Mouse (Mus musculus): Measurements from ENCODE around the gene Ang2.

Gene Ang2

DNA sequence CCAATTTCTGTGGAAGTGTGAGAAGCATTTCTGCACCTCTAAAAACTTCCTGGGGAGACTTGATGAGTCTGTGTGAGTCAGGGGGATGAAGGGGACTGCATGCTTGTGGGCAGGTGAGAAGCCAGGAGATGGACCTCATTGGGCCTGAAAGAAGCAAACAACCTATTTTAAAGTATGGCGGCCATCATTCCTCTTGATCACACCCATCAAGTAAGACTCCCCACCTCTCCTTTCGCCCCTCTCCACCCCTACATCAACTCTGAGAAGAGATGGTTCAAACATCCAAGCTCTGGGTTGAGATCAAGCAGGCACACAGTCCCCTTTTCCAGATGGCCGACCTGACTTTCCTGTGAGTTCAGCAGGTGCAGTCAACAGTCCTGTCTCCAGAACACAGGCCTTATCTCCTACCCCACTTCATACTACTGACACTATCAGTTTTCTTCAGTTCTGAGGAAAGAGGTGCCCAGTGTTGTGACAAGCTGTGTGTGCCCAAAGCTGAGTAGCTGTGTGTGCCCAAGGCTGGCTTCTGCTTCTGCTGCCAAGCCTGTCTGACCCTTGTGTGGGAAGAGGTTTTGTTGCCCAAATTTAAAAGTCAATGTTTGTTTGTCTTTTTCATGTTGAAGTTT is 48.6 kb downstream of the Ang2 start:
- DNase-seq (ENCODE audit: low spot score), result no peak

GRCm38 (mm10) chr14:51149164-51149563 is 49.8 kb downstream of the Ang2 start:
- no peak for DNase-seq (ENCODE audit: low spot score)

DNA sequence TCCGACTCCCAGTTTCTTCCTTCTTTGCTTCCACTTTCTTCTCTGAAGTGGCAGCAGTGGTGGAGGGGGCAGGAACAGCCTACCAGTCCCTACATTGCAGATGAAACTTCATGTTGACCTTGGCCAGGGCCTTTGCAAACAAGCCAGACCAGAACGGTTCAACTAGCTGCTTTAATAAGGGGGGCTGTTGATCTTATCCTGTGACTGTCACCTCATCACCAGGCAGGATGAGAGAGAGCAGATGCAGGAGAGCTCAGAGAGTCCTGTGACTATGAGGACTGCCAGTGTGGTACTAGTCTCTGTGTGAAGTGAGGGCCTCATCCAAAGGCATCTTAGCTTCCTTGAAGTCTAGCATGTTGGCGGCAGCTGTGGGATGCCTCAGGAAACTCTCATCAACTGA is 50.9 kb downstream of the Ang2 start:
- no peak for DNase-seq (ENCODE audit: low spot score)

DNA sequence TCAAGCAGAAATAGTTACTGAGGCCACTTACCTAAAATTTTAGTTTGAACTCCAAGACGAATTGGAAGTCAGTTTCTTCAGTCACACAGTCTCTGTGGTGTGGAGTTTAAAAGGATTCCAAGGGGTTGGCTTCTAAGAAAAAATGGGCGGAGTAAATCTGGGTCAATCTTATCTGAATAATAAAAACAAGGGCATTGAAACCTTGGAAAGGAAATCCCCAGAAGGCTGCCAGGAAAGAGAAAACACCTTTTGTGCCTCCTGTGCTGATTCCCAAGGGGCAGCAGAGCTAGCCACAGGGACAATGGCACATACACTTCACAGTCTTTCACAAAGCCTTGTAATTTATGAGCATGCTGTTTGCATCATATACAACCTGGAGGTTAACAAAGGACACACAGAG is 52.3 kb downstream of the Ang2 start, which contains the start of gene Rnase1:
Gene Rnase1, minus strand, starts transcription at position 101 of the 400 bp plus-strand sequence.
- no peak for DNase-seq (ENCODE audit: low spot score)

DNA sequence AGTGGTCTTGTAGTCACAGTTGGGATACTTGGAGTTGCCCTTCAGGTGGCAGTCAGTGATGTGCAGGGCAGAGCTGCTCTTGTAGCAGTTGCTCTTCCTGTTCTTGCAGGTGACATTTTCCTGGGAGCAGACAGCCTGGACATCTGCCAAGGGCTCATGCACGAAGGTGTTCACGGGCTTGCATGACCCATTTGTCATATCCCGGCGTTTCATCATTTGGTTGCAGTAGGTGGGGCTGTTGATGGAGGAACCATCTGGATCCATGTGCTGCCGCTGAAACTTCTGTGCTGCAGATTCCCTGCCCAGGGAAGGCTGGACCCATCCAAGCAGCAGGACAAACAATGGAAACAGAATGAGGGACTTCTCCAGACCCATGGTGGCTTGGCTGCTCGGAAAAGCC is 53.4 kb downstream of the Ang2 start:
- no peak for DNase-seq (ENCODE audit: low spot score)

Data from adipocyte (in vitro differentiated cells).